Mouse (Mus musculus) limb, embryonic 11.5 days (tissue): ENCODE results near the gene Paqr6. TPM values are rescaled to one million over a fixed set of nuclear protein-coding genes. Genes with fewer than 3 reads are reported as not detected.

Experiments
- ATAC-seq: fragments of 200-750 bp; cut with Nextera tagmentation; 2 replicates; pipeline ENCODE4 v1.8.0; 2017; ENCODE audit warnings: low read depth; ENCODE audit not compliant: insufficient number of reproducible peaks, low FRiP score, low TSS enrichment
- DNase-seq: peaks from one replicate; pipeline ENCODE4 v3.0.0-alpha.2; 2015; ENCODE audit warnings: low spot score
- H3K27ac ChIP-seq: fragments of 300-500 bp; sonication (generic); replicated peaks from 2 replicates; pipeline ENCODE4 v1.5.1; 2014; ENCODE audit warnings: low read depth, mild to moderate bottlenecking, low read length
- H3K27me3 ChIP-seq: fragments of 300-500 bp; sonication (generic); 2 replicates; pipeline ENCODE4 v1.6.1; 2014; ENCODE audit warnings: mild to moderate bottlenecking, low read length, mixed read lengths; ENCODE audit not compliant: control insufficient read depth, insufficient read depth
- H3K36me3 ChIP-seq: fragments of 300-500 bp; sonication (generic); 2 replicates; pipeline ENCODE4 v1.6.1; 2014; ENCODE audit warnings: mild to moderate bottlenecking, low read length, moderate library complexity, mixed read lengths; ENCODE audit not compliant: control insufficient read depth, insufficient read depth
- H3K4me1 ChIP-seq: fragments of 300-500 bp; sonication (generic); 2 replicates; pipeline ENCODE4 v1.6.1; 2014; ENCODE audit warnings: low read length, mixed read lengths; ENCODE audit not compliant: control insufficient read depth, insufficient read depth
- H3K4me2 ChIP-seq: fragments of 300-500 bp; sonication (generic); 2 replicates; pipeline ENCODE4 v1.6.1; 2014; ENCODE audit warnings: low read depth, mild to moderate bottlenecking, moderate library complexity; ENCODE audit not compliant: severe bottlenecking
- H3K4me3 ChIP-seq: fragments of 300-500 bp; sonication (generic); 2 replicates; pipeline ENCODE4 v1.5.1; 2014; ENCODE audit warnings: low read depth, low read length
- H3K9ac ChIP-seq: fragments of 300-500 bp; sonication (generic); 2 replicates; pipeline ENCODE4 v1.6.1; 2014; ENCODE audit warnings: mild to moderate bottlenecking, low read length
- H3K9me3 ChIP-seq: fragments of 300-500 bp; sonication (generic); 2 replicates; pipeline ENCODE4 v1.6.1; 2016; ENCODE audit warnings: low read length; ENCODE audit not compliant: control insufficient read depth
- WGBS: fragments of 180-500 bp; shearing (Covaris S2); extraction: QIAGEN DNeasy Blood & Tissue Kit; methylation state at CpG from one replicate; pipeline ENCODE4 v1.1.7; 2014; 5-methylcytosine and 5-hydroxymethylcytosine counted together
- polyA plus RNA-seq: library from polyadenylated mRNA; unstranded; fragments of >200 nt; fragmentation: Nextera tagmentation; extraction: Ambion mirVana; gene quantifications from 2 replicates; pipeline ENCODE4 v1.2.1, GENCODE M21; 2014

Gene Paqr6
- 1.1 and 1.8 TPM in 2 replicates for polyA plus RNA-seq

GRCm38 (mm10) chr3:88364337-88364736, at the start of gene Paqr6:
TSS of gene Paqr6 (plus strand) at chr3:88364584.
- Histone ChIP-seq H3K4me1 (peaks cover 5% of the 10 kb centered on the region; the same call in 1 of the 2 replicates), H3K36me3 (peaks cover 15% of the 10 kb centered on the region), H3K4me2 (peak within 1 kb of the TSS; percentile 15; the same call in 1 of the 2 replicates), H3K9me3 (no peaks in the 10 kb centered on the region), H3K27ac (0 out of 2 replicates have a peak within 1 kb of the TSS, but pooled peaks have one; percentile 12), H3K27me3 (peaks cover 16% of the 10 kb centered on the region), H3K9ac (no peak within 1 kb of the TSS), H3K4me3 (0 out of 2 replicates have a peak within 1 kb of the TSS, but pooled peaks have one; percentile 3)
- ATAC-seq (no peak), DNase-seq (peak; percentile 72)
- 1% methylated on average over 16 of the region's 16 CpGs for WGBS

- under 1% methylated on average over 10 of the region's 10 CpGs for WGBS
- H3K4me3 ChIP-seq: peak within 1 kb of the TSS; percentile 77
- H3K27ac ChIP-seq: no peak within 1 kb of the TSS
- peak within 1 kb of the TSS; percentile 85 for H3K9ac ChIP-seq
- peaks cover 29% of the 10 kb centered on the region for H3K36me3 ChIP-seq
- no peaks in the 10 kb centered on the region for H3K27me3 ChIP-seq
- H3K4me1 ChIP-seq: peaks cover 5% of the 10 kb centered on the region; the same call in 1 of the 2 replicates
- DNase-seq: peak; percentile 65
- H3K4me2 ChIP-seq: peak within 1 kb of the TSS; percentile 67
- H3K9me3 ChIP-seq: no peaks in the 10 kb centered on the region
- ATAC-seq: no peak
Observed at GRCm38 (mm10) chr3:88324951-88325405, 39.4 kb upstream of the Paqr6 start, which contains the start of gene Glmp. TSS of gene Glmp (plus strand) at chr3:88325023.

GRCm38 (mm10) chr3:88328956-88329355, 35.4 kb upstream of the Paqr6 start:
- whole genome bisulfite sequencing: 48% methylated on average over 5 of the region's 5 CpGs
- peaks cover 5% of the 10 kb centered on the region; the same call in 1 of the 2 replicates for H3K4me1 ChIP-seq
- no peak overlapping the region for H3K27ac ChIP-seq
- peaks cover 3% of the 10 kb centered on the region; the same call in 1 of the 2 replicates for H3K36me3 ChIP-seq
- H3K9me3 ChIP-seq: no peaks in the 10 kb centered on the region
- DNase-seq (no peak), ATAC-seq (no peak)
- no peak overlapping the region for H3K9ac ChIP-seq
- no peaks in the 10 kb centered on the region for H3K27me3 ChIP-seq
- no peak overlapping the region for H3K4me2 ChIP-seq
- no peak overlapping the region for H3K4me3 ChIP-seq

- Histone ChIP-seq H3K27ac (no peak overlapping the region), H3K4me3 (no peak overlapping the region), H3K9ac (no peak overlapping the region), H3K9me3 (no peaks in the 10 kb centered on the region), H3K36me3 (peaks cover 3% of the 10 kb centered on the region; the same call in 1 of the 2 replicates), H3K4me2 (no peak overlapping the region), H3K27me3 (no peaks in the 10 kb centered on the region), H3K4me1 (peaks cover 4% of the 10 kb centered on the region; the same call in 1 of the 2 replicates)
- WGBS: 29% methylated on average over 2 of the region's 2 CpGs
- DNase-seq (peak; percentile 62), ATAC-seq (no peak)
Observed at GRCm38 (mm10) chr3:88331282-88331681, 33.1 kb upstream of the Paqr6 start.

GRCm38 (mm10) chr3:88334029-88334658, 30.2 kb upstream of the Paqr6 start:
- no peak overlapping the region for H3K27ac ChIP-seq

GRCm38 (mm10) chr3:88334902-88335435, 29.4 kb upstream of the Paqr6 start:
- H3K36me3 ChIP-seq: no peaks in the 10 kb centered on the region
- peak overlapping the region; percentile 79 for H3K4me3 ChIP-seq
- peaks cover 11% of the 10 kb centered on the region for H3K4me1 ChIP-seq
- H3K27me3 ChIP-seq: no peaks in the 10 kb centered on the region
- no peak for DNase-seq
- H3K27ac ChIP-seq: no peak overlapping the region
- H3K9me3 ChIP-seq: no peaks in the 10 kb centered on the region
- WGBS: 46% methylated on average over 3 of the region's 3 CpGs
- H3K4me2 ChIP-seq: peak overlapping the region; percentile 66
- peak overlapping the region; percentile 92 for H3K9ac ChIP-seq
- no peak for ATAC-seq

More at GRCm38 (mm10) chr3:88334029-88334658, 30.2 kb upstream of the Paqr6 start:
- Histone ChIP-seq H3K4me3 (no peak overlapping the region), H3K4me1 (peaks cover 10% of the 10 kb centered on the region), H3K27me3 (no peaks in the 10 kb centered on the region), H3K36me3 (no peaks in the 10 kb centered on the region), H3K9ac (no peak overlapping the region), H3K9me3 (no peaks in the 10 kb centered on the region), H3K4me2 (peak overlapping the region; percentile 22; the same call in 1 of the 2 replicates)
- WGBS: 48% methylated on average over 12 of the region's 12 CpGs
- DNase-seq: no peak
- no peak for ATAC-seq

GRCm38 (mm10) chr3:88335436-88336053, 28.8 kb upstream of the Paqr6 start:
- peaks cover 11% of the 10 kb centered on the region for H3K4me1 ChIP-seq
- no peaks in the 10 kb centered on the region for H3K9me3 ChIP-seq
- no peaks in the 10 kb centered on the region for H3K36me3 ChIP-seq
- H3K27ac ChIP-seq: peak overlapping the region; percentile 90
- DNase-seq (no peak), ATAC-seq (peak; percentile 45; the same call in 1 of the 2 replicates)
- H3K9ac ChIP-seq: peak overlapping the region; percentile 92
- WGBS: under 1% methylated on average over 27 of the region's 27 CpGs
- H3K27me3 ChIP-seq: no peaks in the 10 kb centered on the region
- peak overlapping the region; percentile 66 for H3K4me2 ChIP-seq
- H3K4me3 ChIP-seq: peak overlapping the region; percentile 79
